Mouse (Mus musculus): ENCODE results near the gene Sohlh2. TPM values are rescaled to one million over a fixed set of nuclear protein-coding genes. Genes with fewer than 3 reads are reported as not detected.

The Sohlh2 gene
- polyA plus RNA-seq, 1 experiment from 2014 or later: 0.09 TPM

DNA sequence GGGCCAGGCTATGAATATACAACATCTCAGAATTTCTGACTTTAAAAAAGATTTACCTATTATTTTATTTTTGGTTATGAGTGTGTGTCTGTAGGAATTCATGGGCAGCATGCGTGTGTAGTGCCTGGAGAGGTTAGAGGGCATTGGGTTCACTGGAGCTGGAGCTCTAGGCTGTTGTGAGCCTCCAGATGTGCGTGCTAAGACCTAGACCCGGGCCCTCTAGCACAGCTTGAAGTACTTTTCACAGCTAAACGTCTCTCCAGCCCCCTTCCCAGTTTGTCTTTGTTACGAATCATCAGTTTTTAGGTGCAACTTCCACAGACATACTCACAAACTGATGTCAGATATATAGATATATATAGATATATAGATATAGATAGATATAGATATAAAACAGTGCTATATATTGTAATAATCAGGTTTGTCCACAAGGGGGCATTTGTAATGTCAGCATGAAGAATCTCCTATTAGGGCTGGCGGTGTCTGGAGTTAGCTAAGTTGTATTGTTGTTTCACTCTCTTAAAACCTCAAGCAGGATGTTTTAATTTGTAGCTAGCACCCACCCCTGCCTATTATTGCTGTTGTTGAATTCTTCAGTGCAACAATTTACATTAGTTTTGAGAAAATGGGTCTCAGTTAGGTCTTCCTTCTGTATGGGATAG is 29.0 kb upstream of the Sohlh2 start:
- Histone ChIP-seq H3K36me3 (ENCODE audit: control insufficient read depth, insufficient read depth) (no peaks in the 10 kb centered on the region), H3K9ac (ENCODE audit: low read length) (no peak overlapping the region), H3K27ac (ENCODE audit: low read length) (no peak overlapping the region), H3K9me3 (replicated peaks; ENCODE audit: control insufficient read depth, low read length) (no peaks in the 10 kb centered on the region), H3K27me3 (ENCODE audit: control insufficient read depth, insufficient read depth, low read length) (no peaks in the 10 kb centered on the region), H3K4me2 (ENCODE audit: low read depth, low read length) (no peak overlapping the region), H3K4me1 (ENCODE audit: control insufficient read depth, insufficient read depth, low read length) (no peaks in the 10 kb centered on the region), H3K4me3 (ENCODE audit: low read length) (no peak overlapping the region)
- WGBS: 64% methylated on average over 6 of the region's 6 CpGs
- no peak for ATAC-seq (replicated peaks; ENCODE audit: extremely low read depth, insufficient read depth, low FRiP score)

- no peaks in the 10 kb centered on the region for H3K27me3 ChIP-seq (ENCODE audit: control insufficient read depth, insufficient read depth, low read length)
- no peak overlapping the region for H3K4me3 ChIP-seq (ENCODE audit: low read length)
- no peak overlapping the region for H3K9ac ChIP-seq (ENCODE audit: low read length)
Observed at GRCm38 (mm10) chr3:55154163-55154562, 27.7 kb upstream of the Sohlh2 start.

DNA sequence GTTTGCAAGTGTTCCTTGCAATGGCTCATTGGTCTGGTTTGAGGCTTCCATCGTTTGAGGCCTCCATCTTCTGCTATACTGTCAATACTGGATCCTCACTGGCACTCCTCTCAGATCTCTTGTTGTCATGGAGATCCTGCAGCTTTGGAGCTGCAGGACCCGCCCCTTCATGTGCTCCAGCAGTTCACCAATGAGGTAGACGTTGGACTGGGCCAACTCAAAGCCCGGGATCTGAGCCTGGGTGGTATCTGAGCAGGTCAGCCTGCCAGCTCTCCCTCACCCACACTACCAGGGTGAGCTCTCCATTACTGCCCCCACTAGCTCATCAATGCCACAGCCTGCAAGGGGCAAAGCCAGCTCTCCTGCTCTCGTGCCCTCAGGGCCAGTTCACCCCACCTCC is 24.4 kb upstream of the Sohlh2 start:
- Histone ChIP-seq H3K4me3 (ENCODE audit: low read length) (no peak overlapping the region), H3K36me3 (ENCODE audit: control insufficient read depth, insufficient read depth) (no peaks in the 10 kb centered on the region), H3K4me1 (ENCODE audit: control insufficient read depth, insufficient read depth, low read length) (no peaks in the 10 kb centered on the region), H3K9ac (ENCODE audit: low read length) (no peak overlapping the region), H3K9me3 (replicated peaks; ENCODE audit: control insufficient read depth, low read length) (no peaks in the 10 kb centered on the region), H3K27ac (ENCODE audit: low read length) (no peak overlapping the region), H3K27me3 (ENCODE audit: control insufficient read depth, insufficient read depth, low read length) (no peaks in the 10 kb centered on the region), H3K4me2 (ENCODE audit: low read depth, low read length) (no peak overlapping the region)
- WGBS: 62% methylated on average over 5 of the region's 5 CpGs
- ATAC-seq (replicated peaks; ENCODE audit: extremely low read depth, insufficient read depth, low FRiP score): no peak

More at GRCm38 (mm10) chr3:55154163-55154562, 27.7 kb upstream of the Sohlh2 start:
- ATAC-seq (replicated peaks; ENCODE audit: extremely low read depth, insufficient read depth, low FRiP score): no peak
- Histone ChIP-seq H3K9me3 (replicated peaks; ENCODE audit: control insufficient read depth, low read length) (no peaks in the 10 kb centered on the region), H3K27ac (ENCODE audit: low read length) (no peak overlapping the region), H3K4me1 (ENCODE audit: control insufficient read depth, insufficient read depth, low read length) (no peaks in the 10 kb centered on the region), H3K4me2 (ENCODE audit: low read depth, low read length) (no peak overlapping the region), H3K36me3 (ENCODE audit: control insufficient read depth, insufficient read depth) (no peaks in the 10 kb centered on the region)
- WGBS: 79% methylated on average over 7 of the region's 7 CpGs

GRCm38 (mm10) chr3:55161144-55161543 is 20.7 kb upstream of the Sohlh2 start:
- Histone ChIP-seq H3K36me3 (ENCODE audit: control insufficient read depth, insufficient read depth) (no peaks in the 10 kb centered on the region), H3K9ac (ENCODE audit: low read length) (no peak overlapping the region), H3K9me3 (replicated peaks; ENCODE audit: control insufficient read depth, low read length) (no peaks in the 10 kb centered on the region), H3K4me2 (ENCODE audit: low read depth, low read length) (no peak overlapping the region), H3K4me1 (ENCODE audit: control insufficient read depth, insufficient read depth, low read length) (no peaks in the 10 kb centered on the region), H3K4me3 (ENCODE audit: low read length) (no peak overlapping the region), H3K27me3 (ENCODE audit: control insufficient read depth, insufficient read depth, low read length) (no peaks in the 10 kb centered on the region), H3K27ac (ENCODE audit: low read length) (no peak overlapping the region)
- ATAC-seq (replicated peaks; ENCODE audit: extremely low read depth, insufficient read depth, low FRiP score): no peak
- WGBS: 78% methylated on average over 7 of the region's 7 CpGs

DNA sequence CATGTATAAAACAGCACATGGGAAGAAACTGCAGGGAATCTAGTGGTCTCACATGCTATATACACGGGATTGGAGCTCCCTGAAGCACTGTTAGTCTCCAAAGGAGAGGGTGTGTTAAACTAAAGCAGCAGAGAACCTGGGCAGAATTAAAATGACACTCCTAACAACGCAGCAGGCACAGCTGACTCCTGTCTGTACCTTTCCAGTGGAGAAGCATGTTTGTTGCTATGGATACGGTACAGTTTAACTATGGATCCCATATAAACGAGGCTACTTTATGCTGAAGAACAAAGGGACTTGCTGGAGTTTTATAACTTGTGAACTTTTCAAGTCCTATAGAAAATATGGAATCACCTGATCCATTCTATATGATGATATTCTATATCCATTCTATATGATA is 18.3 kb upstream of the Sohlh2 start:
- H3K4me3 ChIP-seq (ENCODE audit: low read length): no peak overlapping the region
- H3K36me3 ChIP-seq (ENCODE audit: control insufficient read depth, insufficient read depth): no peaks in the 10 kb centered on the region
- H3K27ac ChIP-seq (ENCODE audit: low read length): no peak overlapping the region
- ATAC-seq (replicated peaks; ENCODE audit: extremely low read depth, insufficient read depth, low FRiP score): no peak
- no peak overlapping the region for H3K9ac ChIP-seq (ENCODE audit: low read length)
- no peaks in the 10 kb centered on the region for H3K9me3 ChIP-seq (replicated peaks; ENCODE audit: control insufficient read depth, low read length)
- H3K27me3 ChIP-seq (ENCODE audit: control insufficient read depth, insufficient read depth, low read length): no peaks in the 10 kb centered on the region
- WGBS: 64% methylated on average over 4 of the region's 4 CpGs
- no peak overlapping the region for H3K4me2 ChIP-seq (ENCODE audit: low read depth, low read length)
- H3K4me1 ChIP-seq (ENCODE audit: control insufficient read depth, insufficient read depth, low read length): no peaks in the 10 kb centered on the region

GRCm38 (mm10) chr3:55172478-55172877 is 9.3 kb upstream of the Sohlh2 start:
- H3K4me1 ChIP-seq (ENCODE audit: control insufficient read depth, insufficient read depth, low read length): peaks cover 2% of the 10 kb centered on the region; the same call in 1 of the 2 replicates
- H3K27ac ChIP-seq (ENCODE audit: low read length): no peak overlapping the region
- no peaks in the 10 kb centered on the region for H3K9me3 ChIP-seq (replicated peaks; ENCODE audit: control insufficient read depth, low read length)
- ATAC-seq (replicated peaks; ENCODE audit: extremely low read depth, insufficient read depth, low FRiP score): no peak
- WGBS: 48% methylated on average over 3 of the region's 3 CpGs
- no peaks in the 10 kb centered on the region for H3K27me3 ChIP-seq (ENCODE audit: control insufficient read depth, insufficient read depth, low read length)
- no peak overlapping the region for H3K4me2 ChIP-seq (ENCODE audit: low read depth, low read length)
- H3K9ac ChIP-seq (ENCODE audit: low read length): no peak overlapping the region
- no peak overlapping the region for H3K4me3 ChIP-seq (ENCODE audit: low read length)
- no peaks in the 10 kb centered on the region for H3K36me3 ChIP-seq (ENCODE audit: control insufficient read depth, insufficient read depth)

GRCm38 (mm10) chr3:55177271-55177670 is 4.6 kb upstream of the Sohlh2 start:
- no peak overlapping the region for H3K4me3 ChIP-seq (ENCODE audit: low read length)
- no peaks in the 10 kb centered on the region for H3K9me3 ChIP-seq (replicated peaks; ENCODE audit: control insufficient read depth, low read length)
- peaks cover 2% of the 10 kb centered on the region; the same call in 1 of the 2 replicates for H3K4me1 ChIP-seq (ENCODE audit: control insufficient read depth, insufficient read depth, low read length)
- no peak for ATAC-seq (replicated peaks; ENCODE audit: extremely low read depth, insufficient read depth, low FRiP score)
- 25% methylated on average over 6 of the region's 6 CpGs for WGBS
- H3K4me2 ChIP-seq (ENCODE audit: low read depth, low read length): no peak overlapping the region
- H3K36me3 ChIP-seq (ENCODE audit: control insufficient read depth, insufficient read depth): no peaks in the 10 kb centered on the region
- H3K27me3 ChIP-seq (ENCODE audit: control insufficient read depth, insufficient read depth, low read length): no peaks in the 10 kb centered on the region
- H3K27ac ChIP-seq (ENCODE audit: low read length): no peak overlapping the region
- H3K9ac ChIP-seq (ENCODE audit: low read length): no peak overlapping the region

DNA sequence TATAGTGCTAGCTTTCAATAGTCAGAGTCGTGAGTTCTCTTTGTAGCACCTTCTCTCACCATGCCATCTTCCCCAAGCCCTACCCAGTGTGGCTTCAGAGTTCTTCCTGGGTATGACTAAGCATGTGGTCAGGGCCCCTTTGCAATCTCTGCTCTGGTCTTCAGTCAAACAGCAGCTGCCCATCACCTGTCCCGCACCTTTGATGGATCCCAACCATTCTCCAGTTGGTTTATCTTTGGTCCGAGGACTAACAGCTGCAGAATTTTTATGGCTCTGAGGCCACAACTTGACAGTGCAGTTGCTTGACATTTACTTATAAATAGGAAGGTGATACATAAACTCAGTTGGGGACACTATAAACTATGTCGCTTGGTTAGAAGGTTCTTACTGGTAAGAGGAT is 9.8 kb downstream of the Sohlh2 start:
- Histone ChIP-seq H3K9me3 (replicated peaks; ENCODE audit: control insufficient read depth, low read length) (no peaks in the 10 kb centered on the region), H3K4me1 (ENCODE audit: control insufficient read depth, insufficient read depth, low read length) (no peaks in the 10 kb centered on the region), H3K4me2 (ENCODE audit: low read depth, low read length) (no peak overlapping the region), H3K27ac (ENCODE audit: low read length) (no peak overlapping the region), H3K9ac (ENCODE audit: low read length) (no peak overlapping the region), H3K4me3 (ENCODE audit: low read length) (no peak overlapping the region), H3K27me3 (ENCODE audit: control insufficient read depth, insufficient read depth, low read length) (no peaks in the 10 kb centered on the region), H3K36me3 (ENCODE audit: control insufficient read depth, insufficient read depth) (no peaks in the 10 kb centered on the region)
- WGBS: 86% methylated on average over 4 of the region's 4 CpGs
- no peak for ATAC-seq (replicated peaks; ENCODE audit: extremely low read depth, insufficient read depth, low FRiP score)

- Histone ChIP-seq H3K9ac (ENCODE audit: low read length) (no peak overlapping the region), H3K4me3 (ENCODE audit: low read length) (no peak overlapping the region), H3K9me3 (replicated peaks; ENCODE audit: control insufficient read depth, low read length) (no peaks in the 10 kb centered on the region), H3K27ac (ENCODE audit: low read length) (no peak overlapping the region), H3K36me3 (ENCODE audit: control insufficient read depth, insufficient read depth) (no peaks in the 10 kb centered on the region), H3K4me1 (ENCODE audit: control insufficient read depth, insufficient read depth, low read length) (no peaks in the 10 kb centered on the region), H3K27me3 (ENCODE audit: control insufficient read depth, insufficient read depth, low read length) (no peaks in the 10 kb centered on the region), H3K4me2 (ENCODE audit: low read depth, low read length) (no peak overlapping the region)
- WGBS: 38% methylated on average over 2 of the region's 2 CpGs
- ATAC-seq (replicated peaks; ENCODE audit: extremely low read depth, insufficient read depth, low FRiP score): no peak
Observed at GRCm38 (mm10) chr3:55193351-55193750, 11.5 kb downstream of the Sohlh2 start.

Data from heart, embryonic 16.5 days (tissue).